Mouse (Mus musculus) neural tube, postnatal 0 days (tissue): ENCODE measurements around the gene Olfr1291-ps1. TPM values are rescaled to one million over a fixed set of nuclear protein-coding genes. Genes with fewer than 3 reads are reported as not detected.

ENCODE experiments used
- polyA plus RNA-seq: library from polyadenylated mRNA; unstranded; fragments of >200 nt; fragmentation: Nextera tagmentation; extraction: Ambion mirVana; gene quantifications from 2 replicates; pipeline ENCODE4 v1.2.1, GENCODE M21; 2015

Gene Olfr1291-ps1
- not detected in 2 replicates for polyA plus RNA-seq

GRCm38 (mm10) chr2:111496880-111497279, at the start of gene Olfr1291-ps1:
Olfr1291-ps1 (plus strand) TSS chr2:111497180.

GRCm38 (mm10) chr2:111448842-111449241, 48.1 kb upstream of the Olfr1291-ps1 start, which contains the start of gene Olfr1287:
Olfr1287 (plus strand) TSS chr2:111449142.

GRCm38 (mm10) chr2:111473801-111474200, 23.2 kb upstream of the Olfr1291-ps1 start, which contains the start of gene Olfr1288:
Olfr1288 (plus strand) TSS chr2:111474101.

GRCm38 (mm10) chr2:111480519-111480918, 16.5 kb upstream of the Olfr1291-ps1 start, which contains the start of gene Olfr1289:
Olfr1289 (plus strand) TSS chr2:111480819.

GRCm38 (mm10) chr2:111493729-111494128, 3.3 kb upstream of the Olfr1291-ps1 start, which contains the start of gene Olfr1290:
Olfr1290 (minus strand) TSS chr2:111493829.

GRCm38 (mm10) chr2:111524903-111525302, 27.9 kb downstream of the Olfr1291-ps1 start, which contains the start of gene Olfr1293-ps:
Olfr1293-ps (plus strand) TSS chr2:111525203.

GRCm38 (mm10) chr2:111540191-111540590, 43.2 kb downstream of the Olfr1291-ps1 start, which contains the start of gene Olfr1294:
Olfr1294 (minus strand) TSS chr2:111540291.

Other genes starting within 250 kb of the Olfr1291-ps1 start
- gene Olfr1276, start 242.7 kb upstream of the Olfr1291-ps1 start, polyA plus RNA-seq, result not detected in 2 replicates
- not detected in 2 replicates for gene Olfr1277, start 223.1 kb upstream of the Olfr1291-ps1 start, polyA plus RNA-seq
- gene Olfr1278, start 207.0 kb upstream of the Olfr1291-ps1 start, polyA plus RNA-seq, result not detected in 2 replicates
- gene Olfr1279, start 196.5 kb upstream of the Olfr1291-ps1 start, polyA plus RNA-seq, result not detected in 2 replicates
- not detected in 2 replicates for gene Olfr1280, start 183.2 kb upstream of the Olfr1291-ps1 start, polyA plus RNA-seq
- gene Olfr1281, start 170.7 kb upstream of the Olfr1291-ps1 start, polyA plus RNA-seq, result not detected in 2 replicates
- gene Olfr1282, start 161.1 kb upstream of the Olfr1291-ps1 start, polyA plus RNA-seq, result not detected in 2 replicates
- not detected in 2 replicates for gene Olfr1283, start 130.4 kb upstream of the Olfr1291-ps1 start, polyA plus RNA-seq
- not detected in 2 replicates for gene Olfr1284, start 121.7 kb upstream of the Olfr1291-ps1 start, polyA plus RNA-seq
- gene Olfr1286, start 74.1 kb upstream of the Olfr1291-ps1 start, polyA plus RNA-seq, result not detected in 2 replicates
- not detected in 2 replicates for gene Olfr1287, start 48.0 kb upstream of the Olfr1291-ps1 start, polyA plus RNA-seq
- not detected in 2 replicates for gene Olfr1288, start 23.1 kb upstream of the Olfr1291-ps1 start, polyA plus RNA-seq
- not detected in 2 replicates for gene Olfr1289, start 16.4 kb upstream of the Olfr1291-ps1 start, polyA plus RNA-seq
- gene Olfr1290, start 3.4 kb upstream of the Olfr1291-ps1 start, polyA plus RNA-seq, result not detected in 2 replicates
- not detected in 2 replicates for gene Olfr1293-ps, start 28.0 kb downstream of the Olfr1291-ps1 start, polyA plus RNA-seq
- gene Olfr1294, start 43.1 kb downstream of the Olfr1291-ps1 start, polyA plus RNA-seq, result not detected in 2 replicates
- not detected in 2 replicates for gene Olfr1295, start 72.5 kb downstream of the Olfr1291-ps1 start, polyA plus RNA-seq
- gene Olfr1297, start 129.3 kb downstream of the Olfr1291-ps1 start, polyA plus RNA-seq, result not detected in 2 replicates
- gene Olfr1298, start 152.0 kb downstream of the Olfr1291-ps1 start, polyA plus RNA-seq, result not detected in 2 replicates
- not detected in 2 replicates for gene Olfr1299, start 164.2 kb downstream of the Olfr1291-ps1 start, polyA plus RNA-seq